Mouse (Mus musculus) bone marrow, adult 2 months (tissue): ENCODE results near the gene Hoxc5.

Experiments used
- CTCF ChIP-seq: fragments of 200-500 bp; IDR thresholded peaks from 2 replicates; pipeline ENCODE4 v1.5.1; 2011; ENCODE audit warnings: low read length, control low read depth; ENCODE audit not compliant: control insufficient read depth, insufficient read depth
- POLR2A ChIP-seq: fragments of 200-500 bp; IDR thresholded peaks from 2 replicates; pipeline ENCODE4 v1.6.1; 2011; ENCODE audit warnings: low read depth, mild to moderate bottlenecking, control low read depth, low read length, borderline replicate concordance; ENCODE audit not compliant: control insufficient read depth

- TF ChIP-seq CTCF (no peak), POLR2A (no peak)
Observed at GRCm38 (mm10) chr15:102917972-102918572, 49.2 kb upstream of the Hoxc5 start.
